Mouse (Mus musculus) embryonic facial prominence, embryonic 14.5 days (tissue): ENCODE measurements around the gene Olfr1360. TPM values are rescaled to one million over a fixed set of nuclear protein-coding genes. Genes with fewer than 3 reads are reported as not detected.
A peak's percentile ranks its signal among the peaks of the same experiment; 100 is the strongest.
"Not testable (repeated sequence)": the region's sequence is repeated elsewhere in the genome, so short reads cannot be mapped to it uniquely, and the experiment has no call there.

Experiments
- ATAC-seq: fragments of 200-750 bp; cut with Nextera tagmentation; 2 replicates; pipeline ENCODE4 v1.8.0; 2017; ENCODE audit warnings: low read depth, moderate number of reproducible peaks, moderate TSS enrichment
- DNase-seq: peaks from one replicate; pipeline ENCODE4 v3.0.0-alpha.2; 2015; ENCODE audit warnings: low spot score
- H3K27ac ChIP-seq: fragments of 300-500 bp; sonication (generic); replicated peaks from 2 replicates; pipeline ENCODE4 v1.5.1; 2014; ENCODE audit warnings: low read depth, mild to moderate bottlenecking, low read length, moderate library complexity
- H3K27me3 ChIP-seq: fragments of 300-500 bp; sonication (generic); replicated peaks from 2 replicates; pipeline ENCODE4 v1.6.1; 2014; ENCODE audit warnings: low read length; ENCODE audit not compliant: control insufficient read depth, insufficient read depth
- H3K36me3 ChIP-seq: fragments of 300-500 bp; sonication (generic); 2 replicates; pipeline ENCODE4 v1.6.1; 2014; ENCODE audit warnings: low read length, mixed read lengths; ENCODE audit not compliant: control insufficient read depth, insufficient read depth
- H3K4me1 ChIP-seq: fragments of 300-500 bp; sonication (generic); 2 replicates; pipeline ENCODE4 v1.6.1; 2014; ENCODE audit warnings: antibody characterized with exemption, low read length; ENCODE audit not compliant: control insufficient read depth, insufficient read depth
- H3K4me2 ChIP-seq: fragments of 300-500 bp; sonication (generic); 2 replicates; pipeline ENCODE4 v1.6.1; 2014; ENCODE audit warnings: low read depth, mild to moderate bottlenecking, low read length, moderate library complexity, mixed read lengths
- H3K4me3 ChIP-seq: fragments of 300-500 bp; sonication (generic); 2 replicates; pipeline ENCODE4 v1.5.1; 2014; ENCODE audit warnings: low read depth, mild to moderate bottlenecking, low read length
- H3K9ac ChIP-seq: fragments of 300-500 bp; sonication (generic); 2 replicates; pipeline ENCODE4 v1.6.1; 2014; ENCODE audit warnings: low read depth, mild to moderate bottlenecking, low read length, moderate library complexity, mixed read lengths
- H3K9me3 ChIP-seq: fragments of 300-500 bp; sonication (generic); 2 replicates; pipeline ENCODE4 v1.6.1; 2016; ENCODE audit warnings: low read length; ENCODE audit not compliant: control insufficient read depth
- WGBS: fragments of 180-500 bp; shearing (Covaris S2); extraction: QIAGEN DNeasy Blood & Tissue Kit; methylation state at CpG from one replicate; pipeline ENCODE4 v1.1.7; 2014; 5-methylcytosine and 5-hydroxymethylcytosine counted together
- polyA plus RNA-seq: library from polyadenylated mRNA; unstranded; fragments of >200 nt; fragmentation: Nextera tagmentation; extraction: Ambion mirVana; gene quantifications from 2 replicates; pipeline ENCODE4 v1.2.1, GENCODE M21; 2014

The Olfr1360 gene
- polyA plus RNA-seq: not detected in 2 replicates

- ATAC-seq: no peak
- Histone ChIP-seq H3K4me2 (no peak within 1 kb of the TSS), H3K27ac (no peak within 1 kb of the TSS), H3K9ac (no peak within 1 kb of the TSS), H3K36me3 (no peaks in the 10 kb centered on the region), H3K27me3 (no peaks in the 10 kb centered on the region), H3K9me3 (no peaks in the 10 kb centered on the region), H3K4me1 (no peaks in the 10 kb centered on the region), H3K4me3 (no peak within 1 kb of the TSS)
- 84% methylated on average over 2 of the region's 2 CpGs for WGBS
- no peak for DNase-seq
Measured at GRCm38 (mm10) chr13:21677305-21677704, at the start of gene Olfr1360. Gene Olfr1360, minus strand, starts transcription at chr13:21677405.

GRCm38 (mm10) chr13:21722993-21723836, 46.0 kb upstream of the Olfr1360 start:
- Histone ChIP-seq H3K4me2 (peak overlapping the region; percentile 52), H3K4me1 (peaks cover 16% of the 10 kb centered on the region), H3K9ac (peak overlapping the region; percentile 62; the same call in 1 of the 2 replicates), H3K36me3 (no peaks in the 10 kb centered on the region), H3K9me3 (no peaks in the 10 kb centered on the region), H3K27me3 (no peaks in the 10 kb centered on the region), H3K4me3 (0 out of 2 replicates have a peak overlapping the region, but pooled peaks have one; percentile 42), H3K27ac (peak overlapping the region; percentile 86)
- ATAC-seq: no peak
- DNase-seq: no peak
- 27% methylated on average over 5 of the region's 5 CpGs for WGBS

GRCm38 (mm10) chr13:21722373-21722925, 45.2 kb upstream of the Olfr1360 start:
- no peak; the same call in 1 of the 2 replicates for ATAC-seq
- Histone ChIP-seq H3K27ac (peak overlapping the region; percentile 86), H3K4me2 (peak overlapping the region; percentile 52), H3K36me3 (no peaks in the 10 kb centered on the region), H3K27me3 (no peaks in the 10 kb centered on the region), H3K4me3 (peak overlapping the region; percentile 42), H3K9me3 (no peaks in the 10 kb centered on the region), H3K9ac (peak overlapping the region; percentile 62), H3K4me1 (peaks cover 19% of the 10 kb centered on the region)
- WGBS: 5% methylated on average over 4 of the region's 11 CpGs
- peak; percentile 64 for DNase-seq

GRCm38 (mm10) chr13:21721757-21722372, 44.7 kb upstream of the Olfr1360 start, which contains the start of gene Hist1h2bm:
Gene Hist1h2bm, plus strand, starts transcription at chr13:21722044.
- H3K4me2 ChIP-seq: peak within 1 kb of the TSS; percentile 52
- peak; percentile 97 for ATAC-seq
- peak within 1 kb of the TSS; percentile 62 for H3K9ac ChIP-seq
- peak within 1 kb of the TSS; percentile 88 for H3K27ac ChIP-seq
- not testable (repeated sequence) for H3K27me3 ChIP-seq, H3K9me3 ChIP-seq, H3K36me3 ChIP-seq
- H3K4me3 ChIP-seq: peak within 1 kb of the TSS; percentile 42
- peaks cover 20% of the 10 kb centered on the region for H3K4me1 ChIP-seq
- under 1% methylated on average over 19 of the region's 37 CpGs for WGBS
- DNase-seq: peak; percentile 98

GRCm38 (mm10) chr13:21721107-21721756, 44.0 kb upstream of the Olfr1360 start:
- H3K36me3 ChIP-seq, DNase-seq, H3K27me3 ChIP-seq, H3K9me3 ChIP-seq: not testable (repeated sequence)
- peak overlapping the region; percentile 60 for H3K9ac ChIP-seq
- peak; percentile 2; the same call in 1 of the 2 replicates for ATAC-seq
- H3K4me3 ChIP-seq: peak overlapping the region; percentile 42
- WGBS: 3% methylated on average over 15 of the region's 44 CpGs
- peak overlapping the region; percentile 52 for H3K4me2 ChIP-seq
- peaks cover 21% of the 10 kb centered on the region for H3K4me1 ChIP-seq
- H3K27ac ChIP-seq: peak overlapping the region; percentile 88

- H3K27me3 ChIP-seq: no peaks in the 10 kb centered on the region
- H3K4me2 ChIP-seq: peak overlapping the region; percentile 66
- H3K9ac ChIP-seq: peak overlapping the region; percentile 73
- H3K4me1 ChIP-seq: peaks cover 28% of the 10 kb centered on the region
- 42% methylated on average over 4 of the region's 4 CpGs for WGBS
- H3K9me3 ChIP-seq: no peaks in the 10 kb centered on the region
- peak overlapping the region; percentile 48 for H3K4me3 ChIP-seq
- H3K36me3 ChIP-seq: no peaks in the 10 kb centered on the region
- peak overlapping the region; percentile 90 for H3K27ac ChIP-seq
- DNase-seq (no peak), ATAC-seq (no peak)
Measured at GRCm38 (mm10) chr13:21718381-21719080, 41.3 kb upstream of the Olfr1360 start.

- H3K4me2 ChIP-seq: peak within 1 kb of the TSS; percentile 75
- peak; percentile 97 for DNase-seq
- peak; percentile 42 for ATAC-seq
- peak within 1 kb of the TSS; percentile 48 for H3K4me3 ChIP-seq
- H3K9me3 ChIP-seq, H3K36me3 ChIP-seq, H3K27me3 ChIP-seq: not testable (repeated sequence)
- H3K4me1 ChIP-seq: peaks cover 27% of the 10 kb centered on the region
- WGBS: under 1% methylated on average over 20 of the region's 56 CpGs
- H3K27ac ChIP-seq: peak within 1 kb of the TSS; percentile 93
- H3K9ac ChIP-seq: peak within 1 kb of the TSS; percentile 73
Measured at GRCm38 (mm10) chr13:21717397-21718357, 40.5 kb upstream of the Olfr1360 start, which contains the start of gene Hist1h3h. Gene Hist1h3h, plus strand, starts transcription at chr13:21717659.
